Mouse (Mus musculus) spleen, adult 2 months (tissue): ENCODE data around the gene Abl1. TPM values are rescaled to one million over a fixed set of nuclear protein-coding genes. Genes with fewer than 3 reads are reported as not detected.

Experiments used
- DNase-seq, 2 experiments: peaks; one replicate each; pipeline versions ENCODE4 v3.0.0 to v3.0.0-alpha.2; 2012 to 2021; ENCODE audit warnings: low spot score in 2 of 2, low read depth in 1 of 2
- H3K27ac ChIP-seq: fragments of 200-500 bp; 2 replicates; pipeline ENCODE4 v1.5.1; 2012; ENCODE audit warnings: low read length, inconsistent platforms; ENCODE audit not compliant: insufficient read depth
- H3K27me3 ChIP-seq: fragments of 200-500 bp; 2 replicates; pipeline ENCODE4 v1.6.1; 2012; ENCODE audit warnings: mild to moderate bottlenecking, moderate library complexity, low read length, inconsistent platforms; ENCODE audit not compliant: control insufficient read depth, insufficient read depth
- H3K36me3 ChIP-seq: fragments of 200-500 bp; 2 replicates; pipeline ENCODE4 v1.6.1; 2012; ENCODE audit warnings: mild to moderate bottlenecking, low read length, inconsistent platforms; ENCODE audit not compliant: control insufficient read depth, insufficient read depth
- H3K4me1 ChIP-seq: fragments of 200-500 bp; 2 replicates; pipeline ENCODE4 v1.6.1; 2011; ENCODE audit warnings: inconsistent platforms; ENCODE audit not compliant: control insufficient read depth, insufficient read depth, insufficient read length
- H3K4me3 ChIP-seq: fragments of 200-500 bp; 2 replicates; pipeline ENCODE4 v1.5.1; 2011; ENCODE audit warnings: mild to moderate bottlenecking, inconsistent platforms; ENCODE audit not compliant: insufficient read depth, insufficient read length; ENCODE audit errors: extremely low read depth
- CTCF ChIP-seq: fragments of 200-500 bp; IDR thresholded peaks from 2 replicates; pipeline ENCODE4 v1.5.1; 2011; ENCODE audit warnings: mild to moderate bottlenecking, inconsistent platforms; ENCODE audit not compliant: insufficient read depth, insufficient read length, insufficient replicate concordance; ENCODE audit errors: extremely low read depth
- POLR2A ChIP-seq: fragments of 200-500 bp; IDR thresholded peaks from 2 replicates; pipeline ENCODE4 v1.6.1; 2011; ENCODE audit warnings: low read depth, low read length, inconsistent platforms
- WGBS: fragments of 180-500 bp; shearing (Covaris S2); methylation state at CpG from one replicate; pipeline ENCODE4 v1.1.7; 2018; 5-methylcytosine and 5-hydroxymethylcytosine counted together
- polyA plus RNA-seq: library from polyadenylated mRNA; depleted of rRNA; stranded (reverse); fragments of >200 nt; gene quantifications from 2 replicates; pipeline ENCODE4 v1.2.3, GENCODE M21; 2012

Gene Abl1
- polyA plus RNA-seq, 1 experiment: 43.4 TPM

GRCm38 (mm10) chr2:31712716-31713115 is 24.5 kb downstream of the Abl1 start:
- Histone ChIP-seq H3K36me3 (no peaks in the 10 kb centered on the region; the same call in 1 of the 2 replicates), H3K27me3 (no peaks in the 10 kb centered on the region), H3K27ac (no peak overlapping the region), H3K4me1 (no peaks in the 10 kb centered on the region), H3K4me3 (no peak overlapping the region)
- 85% methylated on average over 2 of the region's 2 CpGs for WGBS
- no peak for TF ChIP-seq CTCF
- no peak for TF ChIP-seq POLR2A
- DNase-seq: no peak

GRCm38 (mm10) chr2:31713813-31714212 is 25.6 kb downstream of the Abl1 start:
- DNase-seq: no peak
- no peak overlapping the region for H3K4me3 ChIP-seq
- no peak for TF ChIP-seq CTCF
- no peaks in the 10 kb centered on the region; the same call in 1 of the 2 replicates for H3K36me3 ChIP-seq
- WGBS: 68% methylated on average over 3 of the region's 3 CpGs
- H3K27me3 ChIP-seq: no peaks in the 10 kb centered on the region
- H3K4me1 ChIP-seq: no peaks in the 10 kb centered on the region
- no peak overlapping the region for H3K27ac ChIP-seq

GRCm38 (mm10) chr2:31714780-31715179 is 26.6 kb downstream of the Abl1 start:
- Histone ChIP-seq H3K36me3 (no peaks in the 10 kb centered on the region), H3K27me3 (no peaks in the 10 kb centered on the region), H3K27ac (no peak overlapping the region), H3K4me1 (no peaks in the 10 kb centered on the region), H3K4me3 (no peak overlapping the region)
- 84% methylated on average over 4 of the region's 4 CpGs for WGBS
- TF ChIP-seq POLR2A: no peak
- no peak for TF ChIP-seq CTCF
- DNase-seq: no peak

GRCm38 (mm10) chr2:31715985-31716384 is 27.8 kb downstream of the Abl1 start:
- Histone ChIP-seq H3K27ac (no peak overlapping the region), H3K36me3 (no peaks in the 10 kb centered on the region), H3K27me3 (no peaks in the 10 kb centered on the region), H3K4me3 (no peak overlapping the region), H3K4me1 (no peaks in the 10 kb centered on the region)
- WGBS: 93% methylated on average over 7 of the region's 7 CpGs
- no peak for DNase-seq
- no peak for TF ChIP-seq CTCF
- TF ChIP-seq POLR2A: no peak

- Histone ChIP-seq H3K36me3 (no peaks in the 10 kb centered on the region), H3K27ac (no peak overlapping the region), H3K4me1 (no peaks in the 10 kb centered on the region), H3K27me3 (no peaks in the 10 kb centered on the region), H3K4me3 (no peak overlapping the region)
- TF ChIP-seq POLR2A (no peak), CTCF (no peak)
- DNase-seq: no peak
- WGBS: 92% methylated on average over 6 of the region's 6 CpGs
Measured at GRCm38 (mm10) chr2:31719202-31719880, 31.2 kb downstream of the Abl1 start.

GRCm38 (mm10) chr2:31719944-31720343 is 31.8 kb downstream of the Abl1 start:
- Histone ChIP-seq H3K4me1 (no peaks in the 10 kb centered on the region), H3K4me3 (no peak overlapping the region), H3K27me3 (no peaks in the 10 kb centered on the region), H3K27ac (no peak overlapping the region), H3K36me3 (no peaks in the 10 kb centered on the region)
- no peak for DNase-seq
- WGBS: 87% methylated on average over 2 of the region's 2 CpGs
- TF ChIP-seq POLR2A: no peak
- no peak for TF ChIP-seq CTCF

GRCm38 (mm10) chr2:31720783-31721182 is 32.6 kb downstream of the Abl1 start:
- Histone ChIP-seq H3K4me1 (no peaks in the 10 kb centered on the region), H3K4me3 (no peak overlapping the region), H3K36me3 (no peaks in the 10 kb centered on the region), H3K27me3 (no peaks in the 10 kb centered on the region), H3K27ac (no peak overlapping the region)
- 78% methylated on average over 4 of the region's 4 CpGs for WGBS
- TF ChIP-seq POLR2A (no peak), CTCF (no peak)
- DNase-seq: no peak
